Mouse (Mus musculus): ENCODE data around the gene Ifna4. TPM values are rescaled to one million over a fixed set of nuclear protein-coding genes. Genes with fewer than 3 reads are reported as not detected.
"Not testable (repeated sequence)": the region's sequence is repeated elsewhere in the genome, so short reads cannot be mapped to it uniquely, and the experiment has no call there.

Gene Ifna4
- polyA plus RNA-seq, 1 experiment from 2014 or later, result not detected

GRCm38 (mm10) chr4:88830523-88830922, 11.1 kb upstream of the Ifna4 start:
- no peaks in the 10 kb centered on the region for H3K4me1 ChIP-seq (replicated peaks)
- H3K4me2 ChIP-seq, result no peak overlapping the region
- H3K36me3 ChIP-seq (replicated peaks), result no peaks in the 10 kb centered on the region
- no peak overlapping the region for H3K4me3 ChIP-seq (replicated peaks)
- H3K9ac ChIP-seq, result no peak overlapping the region
- 11% methylated on average over 4 of the region's 4 CpGs for WGBS (ENCODE audit: insufficient replicate concordance)
- no peak overlapping the region for H3K27ac ChIP-seq (replicated peaks)
- H3K9me3 ChIP-seq (replicated peaks), result no peaks in the 10 kb centered on the region
- ATAC-seq (ENCODE audit: insufficient read depth), result no peak
- no peaks in the 10 kb centered on the region for H3K27me3 ChIP-seq

GRCm38 (mm10) chr4:88835225-88835624, 6.4 kb upstream of the Ifna4 start, which contains the start of gene Ifna5:
TSS of gene Ifna5 (plus strand) at chr4:88835525.
- not testable (repeated sequence) for H3K4me1 ChIP-seq (replicated peaks); ATAC-seq (ENCODE audit: insufficient read depth); H3K4me2 ChIP-seq; H3K27me3 ChIP-seq; H3K36me3 ChIP-seq (replicated peaks); H3K27ac ChIP-seq (replicated peaks); H3K9ac ChIP-seq; H3K9me3 ChIP-seq (replicated peaks); H3K4me3 ChIP-seq (replicated peaks)
- 57% methylated on average over 1 of the region's 1 CpGs for WGBS (ENCODE audit: insufficient replicate concordance)

- H3K9ac ChIP-seq, result no peak overlapping the region
- no peaks in the 10 kb centered on the region for H3K4me1 ChIP-seq (replicated peaks)
- ATAC-seq (ENCODE audit: insufficient read depth), result no peak
- no peak overlapping the region for H3K27ac ChIP-seq (replicated peaks)
- H3K36me3 ChIP-seq (replicated peaks), result no peaks in the 10 kb centered on the region
- no peaks in the 10 kb centered on the region for H3K27me3 ChIP-seq
- no peak overlapping the region for H3K4me2 ChIP-seq
- H3K9me3 ChIP-seq (replicated peaks), result no peaks in the 10 kb centered on the region
- WGBS (ENCODE audit: insufficient replicate concordance), result 31% methylated on average over 3 of the region's 3 CpGs
- no peak overlapping the region for H3K4me3 ChIP-seq (replicated peaks)
Measured at GRCm38 (mm10) chr4:88838828-88839227, 2.8 kb upstream of the Ifna4 start.

GRCm38 (mm10) chr4:88840058-88840457, 1.6 kb upstream of the Ifna4 start:
- WGBS (ENCODE audit: insufficient replicate concordance), result 44% methylated on average over 3 of the region's 3 CpGs
- no peak for ATAC-seq (ENCODE audit: insufficient read depth)

GRCm38 (mm10) chr4:88845334-88845733, 3.7 kb downstream of the Ifna4 start:
- no peaks in the 10 kb centered on the region for H3K27me3 ChIP-seq
- 22% methylated on average over 2 of the region's 2 CpGs for WGBS (ENCODE audit: insufficient replicate concordance)
- no peak overlapping the region for H3K9ac ChIP-seq
- no peak for ATAC-seq (ENCODE audit: insufficient read depth)
- no peak overlapping the region for H3K4me3 ChIP-seq (replicated peaks)
- H3K4me1 ChIP-seq (replicated peaks), result no peaks in the 10 kb centered on the region
- H3K4me2 ChIP-seq, result no peak overlapping the region
- no peaks in the 10 kb centered on the region for H3K36me3 ChIP-seq (replicated peaks)
- H3K9me3 ChIP-seq (replicated peaks), result no peaks in the 10 kb centered on the region
- no peak overlapping the region for H3K27ac ChIP-seq (replicated peaks)

More at GRCm38 (mm10) chr4:88840058-88840457, 1.6 kb upstream of the Ifna4 start:
- no peaks in the 10 kb centered on the region for H3K36me3 ChIP-seq (replicated peaks)
- no peak overlapping the region for H3K4me3 ChIP-seq (replicated peaks)
- H3K4me1 ChIP-seq (replicated peaks), result no peaks in the 10 kb centered on the region
- H3K27ac ChIP-seq (replicated peaks), result no peak overlapping the region
- no peak overlapping the region for H3K9ac ChIP-seq
- H3K9me3 ChIP-seq (replicated peaks), result no peaks in the 10 kb centered on the region
- H3K27me3 ChIP-seq, result no peaks in the 10 kb centered on the region
- H3K4me2 ChIP-seq, result no peak overlapping the region

GRCm38 (mm10) chr4:88849698-88850097, 8.0 kb downstream of the Ifna4 start, which contains the start of gene Ifna1:
TSS of gene Ifna1 (plus strand) at chr4:88850087.
- H3K9ac ChIP-seq, result no peak within 1 kb of the TSS
- H3K36me3 ChIP-seq (replicated peaks), result no peaks in the 10 kb centered on the region
- ATAC-seq (ENCODE audit: insufficient read depth), result no peak
- no peaks in the 10 kb centered on the region for H3K4me1 ChIP-seq (replicated peaks)
- no peaks in the 10 kb centered on the region for H3K9me3 ChIP-seq (replicated peaks)
- no peak within 1 kb of the TSS for H3K27ac ChIP-seq (replicated peaks)
- H3K27me3 ChIP-seq, result no peaks in the 10 kb centered on the region
- 23% methylated on average over 1 of the region's 1 CpGs for whole genome bisulfite sequencing (ENCODE audit: insufficient replicate concordance)
- no peak within 1 kb of the TSS for H3K4me3 ChIP-seq (replicated peaks)
- H3K4me2 ChIP-seq, result no peak within 1 kb of the TSS

GRCm38 (mm10) chr4:88851026-88851763, 9.5 kb downstream of the Ifna4 start:
- Histone ChIP-seq H3K27ac (replicated peaks) (no peak overlapping the region), H3K4me2 (no peak overlapping the region), H3K4me3 (replicated peaks) (no peak overlapping the region), H3K36me3 (replicated peaks) (no peaks in the 10 kb centered on the region), H3K9ac (no peak overlapping the region), H3K27me3 (no peaks in the 10 kb centered on the region), H3K9me3 (replicated peaks) (no peaks in the 10 kb centered on the region), H3K4me1 (replicated peaks) (no peaks in the 10 kb centered on the region)
- WGBS (ENCODE audit: insufficient replicate concordance), result 59% methylated on average over 4 of the region's 4 CpGs
- ATAC-seq (ENCODE audit: insufficient read depth), result no peak

GRCm38 (mm10) chr4:88859214-88859613, 17.6 kb downstream of the Ifna4 start:
- H3K36me3 ChIP-seq (replicated peaks), result no peaks in the 10 kb centered on the region
- no peaks in the 10 kb centered on the region for H3K9me3 ChIP-seq (replicated peaks)
- no peak for ATAC-seq (ENCODE audit: insufficient read depth)
- no peak overlapping the region for H3K9ac ChIP-seq
- H3K27ac ChIP-seq (replicated peaks), result no peak overlapping the region
- H3K27me3 ChIP-seq, result peaks cover 17% of the 10 kb centered on the region
- no peak overlapping the region for H3K4me3 ChIP-seq (replicated peaks)
- H3K4me2 ChIP-seq, result no peak overlapping the region
- H3K4me1 ChIP-seq (replicated peaks), result 0 out of 2 replicates have a peak, but pooled peaks cover 4% of the 10 kb centered on the region

GRCm38 (mm10) chr4:88863309-88863708, 21.6 kb downstream of the Ifna4 start:
- Histone ChIP-seq H3K4me1 (replicated peaks) (peaks cover 13% of the 10 kb centered on the region), H3K9ac (no peak overlapping the region), H3K36me3 (replicated peaks) (no peaks in the 10 kb centered on the region), H3K4me3 (replicated peaks) (no peak overlapping the region), H3K4me2 (no peak overlapping the region), H3K27me3 (peaks cover 23% of the 10 kb centered on the region), H3K9me3 (replicated peaks) (no peaks in the 10 kb centered on the region), H3K27ac (replicated peaks) (no peak overlapping the region)
- ATAC-seq (ENCODE audit: insufficient read depth), result no peak
- WGBS (ENCODE audit: insufficient replicate concordance), result 15% methylated on average over 7 of the region's 7 CpGs

GRCm38 (mm10) chr4:88864599-88864998, 22.9 kb downstream of the Ifna4 start:
- Histone ChIP-seq H3K27me3 (peaks cover 23% of the 10 kb centered on the region), H3K4me3 (replicated peaks) (peak overlapping the region; percentile 17; the same call in 1 of the 2 replicates), H3K4me1 (replicated peaks) (peaks cover 17% of the 10 kb centered on the region), H3K4me2 (peak overlapping the region; percentile 47), H3K9me3 (replicated peaks) (no peaks in the 10 kb centered on the region), H3K9ac (no peak overlapping the region), H3K27ac (replicated peaks) (no peak overlapping the region), H3K36me3 (replicated peaks) (no peaks in the 10 kb centered on the region)
- 4% methylated on average over 9 of the region's 9 CpGs for WGBS (ENCODE audit: insufficient replicate concordance)
- ATAC-seq (ENCODE audit: insufficient read depth), result no peak

- Histone ChIP-seq H3K9me3 (replicated peaks) (no peaks in the 10 kb centered on the region), H3K27me3 (peaks cover 23% of the 10 kb centered on the region), H3K36me3 (replicated peaks) (no peaks in the 10 kb centered on the region), H3K4me3 (replicated peaks) (no peak overlapping the region), H3K9ac (no peak overlapping the region), H3K4me2 (peak overlapping the region; percentile 47), H3K27ac (replicated peaks) (no peak overlapping the region), H3K4me1 (replicated peaks) (peaks cover 17% of the 10 kb centered on the region)
- WGBS (ENCODE audit: insufficient replicate concordance), result 11% methylated on average over 6 of the region's 6 CpGs
- no peak for ATAC-seq (ENCODE audit: insufficient read depth)
Measured at GRCm38 (mm10) chr4:88865011-88865569, 23.4 kb downstream of the Ifna4 start.

Measured in liver, embryonic 15.5 days (tissue).